Mouse (Mus musculus) hindbrain, embryonic 14.5 days (tissue): ENCODE measurements around the gene Ndufb2. TPM values are rescaled to one million over a fixed set of nuclear protein-coding genes. Genes with fewer than 3 reads are reported as not detected.

Experiments
- ATAC-seq: fragments of 200-750 bp; cut with Nextera tagmentation; 2 replicates; pipeline ENCODE4 v1.8.0; 2017; ENCODE audit warnings: moderate number of reproducible peaks, mild to moderate bottlenecking, moderate TSS enrichment, moderate library complexity; ENCODE audit not compliant: low FRiP score
- DNase-seq: peaks from one replicate; pipeline ENCODE4 v3.0.0-alpha.2; 2015; ENCODE audit warnings: low spot score
- H3K27ac ChIP-seq: fragments of 300-500 bp; sonication (generic); 2 replicates; pipeline ENCODE4 v1.5.1; 2014; ENCODE audit warnings: mild to moderate bottlenecking, moderate library complexity
- H3K27me3 ChIP-seq: fragments of 300-500 bp; sonication (generic); 2 replicates; pipeline ENCODE4 v1.6.1; 2014; ENCODE audit warnings: mild to moderate bottlenecking, low read length, mixed read lengths; ENCODE audit not compliant: control insufficient read depth, insufficient read depth
- H3K36me3 ChIP-seq: fragments of 300-500 bp; sonication (generic); replicated peaks from 2 replicates; pipeline ENCODE4 v1.6.1; 2014; ENCODE audit not compliant: control insufficient read depth, insufficient read depth
- H3K4me1 ChIP-seq: fragments of 300-500 bp; sonication (generic); replicated peaks from 2 replicates; pipeline ENCODE4 v1.6.1; 2014; ENCODE audit warnings: antibody characterized with exemption, low read length, mixed read lengths; ENCODE audit not compliant: control insufficient read depth, insufficient read depth
- H3K4me2 ChIP-seq: fragments of 300-500 bp; sonication (generic); replicated peaks from 2 replicates; pipeline ENCODE4 v1.6.1; 2014; ENCODE audit warnings: mild to moderate bottlenecking, moderate library complexity
- H3K4me3 ChIP-seq: fragments of 300-500 bp; sonication (generic); replicated peaks from 2 replicates; pipeline ENCODE4 v1.5.1; 2014; ENCODE audit warnings: mild to moderate bottlenecking, low read length
- H3K9ac ChIP-seq: fragments of 300-500 bp; sonication (generic); 2 replicates; pipeline ENCODE4 v1.6.1; 2014
- H3K9me3 ChIP-seq: fragments of 300-500 bp; sonication (generic); 2 replicates; pipeline ENCODE4 v1.6.1; 2016; ENCODE audit warnings: low read length; ENCODE audit not compliant: control insufficient read depth
- WGBS: fragments of 180-500 bp; shearing (Covaris S2); extraction: QIAGEN DNeasy Blood & Tissue Kit; methylation state at CpG from one replicate; pipeline ENCODE4 v1.1.7; 2014; 5-methylcytosine and 5-hydroxymethylcytosine counted together
- polyA plus RNA-seq: library from polyadenylated mRNA; unstranded; fragments of >200 nt; fragmentation: Nextera tagmentation; extraction: Ambion mirVana; gene quantifications from 2 replicates; pipeline ENCODE4 v1.2.1, GENCODE M21; 2014

The Ndufb2 gene
- 525 and 566 TPM in 2 replicates for polyA plus RNA-seq

- peak; percentile 97 for DNase-seq
- peak; percentile 98 for ATAC-seq
- peak within 1 kb of the TSS; percentile 69 for H3K4me2 ChIP-seq
- H3K4me3 ChIP-seq = peak within 1 kb of the TSS; percentile 85
- WGBS = under 1% methylated on average over 56 of the region's 56 CpGs
- no peaks in the 10 kb centered on the region for H3K9me3 ChIP-seq
- peaks cover 16% of the 10 kb centered on the region for H3K4me1 ChIP-seq
- peaks cover 37% of the 10 kb centered on the region for H3K36me3 ChIP-seq
- peak within 1 kb of the TSS; percentile 86 for H3K9ac ChIP-seq
- peak within 1 kb of the TSS; percentile 97 for H3K27ac ChIP-seq
- H3K27me3 ChIP-seq = no peaks in the 10 kb centered on the region
These were observed at the start of gene Ndufb2 for GRCm38 (mm10) chr6:39592401-39593214. Ndufb2 (plus strand) TSS chr6:39592574.

- ATAC-seq = peak; percentile 79
- Histone ChIP-seq H3K27ac (peak overlapping the region; percentile 53), H3K4me3 (no peak overlapping the region), H3K9ac (no peak overlapping the region), H3K4me2 (peak overlapping the region; percentile 5; the same call in 1 of the 2 replicates), H3K27me3 (no peaks in the 10 kb centered on the region), H3K9me3 (no peaks in the 10 kb centered on the region), H3K4me1 (peaks cover 52% of the 10 kb centered on the region), H3K36me3 (no peaks in the 10 kb centered on the region)
- DNase-seq = peak; percentile 73
- 14% methylated on average over 15 of the region's 15 CpGs for WGBS
These were observed 49.5 kb upstream of the Ndufb2 start for GRCm38 (mm10) chr6:39542631-39543597.

GRCm38 (mm10) chr6:39543769-39544420, 48.5 kb upstream of the Ndufb2 start:
- WGBS = 14% methylated on average over 15 of the region's 15 CpGs
- ATAC-seq (0 out of 2 replicates have a peak, but pooled peaks have one; percentile 0), DNase-seq (no peak)
- H3K4me3 ChIP-seq = no peak overlapping the region
- H3K36me3 ChIP-seq = no peaks in the 10 kb centered on the region
- H3K9me3 ChIP-seq = no peaks in the 10 kb centered on the region
- H3K9ac ChIP-seq = 0 out of 2 replicates have a peak overlapping the region, but pooled peaks have one; percentile 7
- peak overlapping the region; percentile 53 for H3K27ac ChIP-seq
- peaks cover 52% of the 10 kb centered on the region for H3K4me1 ChIP-seq
- H3K4me2 ChIP-seq = 0 out of 2 replicates have a peak overlapping the region, but pooled peaks have one; percentile 0
- H3K27me3 ChIP-seq = no peaks in the 10 kb centered on the region

- Histone ChIP-seq H3K36me3 (no peaks in the 10 kb centered on the region), H3K4me1 (peaks cover 40% of the 10 kb centered on the region), H3K9me3 (no peaks in the 10 kb centered on the region), H3K4me2 (no peak overlapping the region), H3K4me3 (no peak overlapping the region), H3K27ac (no peak overlapping the region), H3K27me3 (no peaks in the 10 kb centered on the region), H3K9ac (no peak overlapping the region)
- 86% methylated on average over 7 of the region's 7 CpGs for WGBS
- ATAC-seq = no peak
- DNase-seq = no peak
These were observed 46.9 kb upstream of the Ndufb2 start for GRCm38 (mm10) chr6:39545474-39545873.

- no peaks in the 10 kb centered on the region for H3K27me3 ChIP-seq
- H3K4me1 ChIP-seq = peaks cover 31% of the 10 kb centered on the region
- H3K27ac ChIP-seq = 0 out of 2 replicates have a peak overlapping the region, but pooled peaks have one; percentile 26
- no peak overlapping the region for H3K4me2 ChIP-seq
- WGBS = 84% methylated on average over 5 of the region's 5 CpGs
- no peak overlapping the region for H3K9ac ChIP-seq
- no peak for ATAC-seq
- H3K4me3 ChIP-seq = no peak overlapping the region
- DNase-seq = no peak
- H3K36me3 ChIP-seq = 0 out of 2 replicates have a peak, but pooled peaks cover 8% of the 10 kb centered on the region
- no peaks in the 10 kb centered on the region for H3K9me3 ChIP-seq
These were observed 44.3 kb upstream of the Ndufb2 start for GRCm38 (mm10) chr6:39548030-39548429.

GRCm38 (mm10) chr6:39551981-39552636, 40.3 kb upstream of the Ndufb2 start:
- no peak overlapping the region for H3K4me3 ChIP-seq
- WGBS = 60% methylated on average over 8 of the region's 8 CpGs

GRCm38 (mm10) chr6:39554888-39555647, 37.3 kb upstream of the Ndufb2 start:
- DNase-seq = no peak
- Histone ChIP-seq H3K9ac (peak overlapping the region; percentile 91), H3K27me3 (no peaks in the 10 kb centered on the region), H3K4me1 (peaks cover 39% of the 10 kb centered on the region), H3K27ac (0 out of 2 replicates have a peak overlapping the region, but pooled peaks have one; percentile 20), H3K9me3 (no peaks in the 10 kb centered on the region), H3K4me2 (peak overlapping the region; percentile 75), H3K36me3 (0 out of 2 replicates have a peak, but pooled peaks cover 8% of the 10 kb centered on the region), H3K4me3 (peak overlapping the region; percentile 87)
- 62% methylated on average over 12 of the region's 12 CpGs for WGBS
- no peak for ATAC-seq

More at GRCm38 (mm10) chr6:39551981-39552636, 40.3 kb upstream of the Ndufb2 start:
- Histone ChIP-seq H3K4me1 (peaks cover 29% of the 10 kb centered on the region), H3K9ac (no peak overlapping the region), H3K9me3 (no peaks in the 10 kb centered on the region), H3K27me3 (no peaks in the 10 kb centered on the region), H3K36me3 (0 out of 2 replicates have a peak, but pooled peaks cover 8% of the 10 kb centered on the region), H3K4me2 (no peak overlapping the region), H3K27ac (no peak overlapping the region)
- DNase-seq = no peak
- ATAC-seq = no peak

- Histone ChIP-seq H3K4me2 (peak overlapping the region; percentile 75), H3K36me3 (0 out of 2 replicates have a peak, but pooled peaks cover 8% of the 10 kb centered on the region), H3K27ac (0 out of 2 replicates have a peak overlapping the region, but pooled peaks have one; percentile 20), H3K4me3 (peak overlapping the region; percentile 87), H3K9me3 (no peaks in the 10 kb centered on the region), H3K4me1 (peaks cover 39% of the 10 kb centered on the region), H3K9ac (peak overlapping the region; percentile 91), H3K27me3 (no peaks in the 10 kb centered on the region)
- 41% methylated on average over 2 of the region's 2 CpGs for WGBS
- DNase-seq (no peak), ATAC-seq (no peak)
These were observed 36.8 kb upstream of the Ndufb2 start for GRCm38 (mm10) chr6:39555648-39555945.
